Mouse (Mus musculus) left cerebral cortex, postnatal 25 days (tissue): ENCODE data around the gene Map3k14. TPM values are rescaled to one million over a fixed set of nuclear protein-coding genes. Genes with fewer than 3 reads are reported as not detected.

ENCODE experiments used
- DNase-seq, 2 experiments: peaks; one replicate each; pipeline ENCODE4 v3.0.0; 2022; ENCODE audit warnings: low spot score in 2 of 2, mixed read lengths in 1 of 2
- intact Hi-C: fragments of 180-260 bp; cut with DNase I; formaldehyde crosslinking; loops from one replicate; pipeline ENCODE4 v1.15.1; 2025
- total RNA-seq, 2 experiments: library from RNA; stranded (reverse); gene quantifications; 2 replicates each; pipeline ENCODE4 v1.2.3; 2021

Gene Map3k14
- total RNA-seq, 2 experiments from 2014 or later = 4.1 to 4.3 TPM

DNA sequence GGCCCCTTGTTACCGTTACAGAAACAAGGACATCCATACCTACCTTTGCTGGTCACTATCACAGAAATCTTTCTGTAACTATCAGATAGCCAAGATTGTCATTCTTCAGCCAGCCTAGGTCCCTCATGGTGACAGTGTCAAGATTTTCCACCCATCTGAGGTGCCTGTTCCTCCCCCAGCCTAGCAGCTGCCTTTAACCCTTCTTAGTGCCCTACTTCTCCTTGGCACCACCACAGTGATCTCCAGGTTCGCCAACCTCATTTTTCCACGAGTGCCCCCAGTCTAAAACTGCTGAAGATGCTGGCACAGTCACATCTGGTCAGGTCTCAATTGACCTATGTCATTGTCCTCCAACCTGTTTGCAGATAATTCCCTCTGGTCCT lies 97.2 kb downstream of the Map3k14 start:
- intact Hi-C loops = loop anchor here (2.0 kb wide), 1 partner anchor 97 kb away; the partner anchor contains the start of gene Map3k14
- DNase-seq = no peak

Other genes with a start within 250 kb of the Map3k14 start
- gene Nmt1, start 239.3 kb downstream of the Map3k14 start, total RNA-seq = 100 to 1,000 TPM; 122 to 124 TPM
- gene Dcakd, start 239.1 kb downstream of the Map3k14 start, total RNA-seq = 10 to 100 TPM; 67.7 to 68.1 TPM
- gene Plcd3, start 165.8 kb downstream of the Map3k14 start, total RNA-seq = 10 to 100 TPM; 13.3 to 13.8 TPM
- 10 to 100 TPM; 68.9 to 70.7 TPM for gene Acbd4, start 165.8 kb downstream of the Map3k14 start, total RNA-seq
- 10 to 100 TPM; 46.5 to 50.8 TPM for gene Hexim1, start 151.2 kb downstream of the Map3k14 start, total RNA-seq
- 10 to 100 TPM; 11.7 to 13.6 TPM for gene Hexim2, start 135.0 kb downstream of the Map3k14 start, total RNA-seq
- gene Fmnl1, start 96.4 kb downstream of the Map3k14 start, total RNA-seq = 100 to 1,000 TPM; 146 to 197 TPM
- gene 1700023F06Rik, start 58.9 kb downstream of the Map3k14 start, total RNA-seq = 1 to 10 TPM; 1.5 to 2.4 TPM
- gene Spata32, start 49.0 kb downstream of the Map3k14 start, total RNA-seq = 1 to 10 TPM; 1.3 to 1.4 TPM
- 10 to 100 TPM in 1 of 2 experiments, 1 to 10 TPM in 1; 7.9 to 12.4 TPM for gene Arhgap27, start 96.2 kb upstream of the Map3k14 start, total RNA-seq
- gene Plekhm1, start 145.2 kb upstream of the Map3k14 start, total RNA-seq = 10 to 100 TPM; 16.5 to 17.4 TPM
- not detected for gene Lrrc37a, start 237.1 kb upstream of the Map3k14 start, total RNA-seq